Comparison of ENCODE assay signal across 21 mouse cellular contexts in genomic region chr3:59290551-59290950, GRCm38 (mm10). TPM values are rescaled to one million over a fixed set of nuclear protein-coding genes. Genes with fewer than 3 reads are reported as not detected.
DNase-seq lines count a peak whose midpoint lies in the region; ATAC-seq and TF ChIP-seq lines count a peak whose summit lies in the region.
"Had no signal": no experiment of that assay in that cellular context is flagged by ENCODE, and none has a peak within 500 bp of the region (broad histone marks: within the 10 kb centered on the region; RNA-seq: fewer than 3 reads in every experiment).

No protein-coding gene starts in this region.

- H3K4me1 ChIP-seq in kidney, postnatal 0 days (replicated peaks; ENCODE audit: insufficient read depth, low read length): no peaks in the 10 kb centered on the region
- H3K4me1 ChIP-seq: forebrain, embryonic 15.5 days; heart, embryonic 13.5 days; hindbrain, embryonic 13.5 days had no signal

- DNase-seq in kidney, postnatal 0 days (ENCODE audit: low spot score): peak; percentile 28
- DNase-seq in kidney, adult 18-20 months: no peak
- peak; percentile 66 for DNase-seq in adipocyte (ENCODE audit: low spot score)
- DNase-seq in left cerebral cortex, adult 2 months (ENCODE audit: extremely low spot score in 1 of 2, low spot score in 2 of 2): no peak
- no peak for DNase-seq in heart, adult 8-10 months (ENCODE audit: low spot score)
- DNase-seq: adrenal gland, postnatal 14 days; B cell, adult 2 months; cerebellum, adult 11-12 months; cerebellum, adult 9-10 months; cerebellum, postnatal 25 days; gastrocnemius, postnatal 10 days; kidney, adult 11 months had no signal

- intact Hi-C loops in left cerebral cortex, adult 2 months (cut with DNase I): no loop called here

- no peaks in the 10 kb centered on the region for H3K36me3 ChIP-seq in kidney, postnatal 0 days (ENCODE audit: insufficient read depth, low read length)
- H3K36me3 ChIP-seq in C2C12 (ENCODE audit: control insufficient read depth, insufficient read depth): no peaks in the 10 kb centered on the region
- no peaks in the 10 kb centered on the region for H3K36me3 ChIP-seq in myocyte (ENCODE audit: control insufficient read depth, insufficient read depth)
- H3K36me3 ChIP-seq: embryonic facial prominence, embryonic 13.5 days; forebrain, embryonic 15.5 days; heart, embryonic 13.5 days; hindbrain, embryonic 13.5 days had no signal

- H3K79me2 ChIP-seq in C2C12 (ENCODE audit: control insufficient read depth, insufficient read depth) (no peaks in the 10 kb centered on the region), myocyte (ENCODE audit: control insufficient read depth, insufficient read depth) (no peaks in the 10 kb centered on the region)

- TF ChIP-seq POLR2A in myocyte (IDR thresholded peaks at IDR 0.05; ENCODE audit: insufficient read length, low read depth): no peak

- no peak overlapping the region for H3K4me2 ChIP-seq in kidney, postnatal 0 days (ENCODE audit: low read length)
- H3K4me2 ChIP-seq in myocyte (ENCODE audit: low read depth): no peak overlapping the region
- H3K4me2 ChIP-seq: embryonic facial prominence, embryonic 13.5 days; forebrain, embryonic 15.5 days; heart, embryonic 13.5 days; hindbrain, embryonic 13.5 days had no signal

- no peak for TF ChIP-seq CTCF in kidney, postnatal 0 days (IDR thresholded peaks at IDR 0.05; ENCODE audit: low read depth)
- TF ChIP-seq CTCF in C2C12 (IDR thresholded peaks at IDR 0.05; ENCODE audit: control insufficient read depth, insufficient read depth, insufficient read length): no peak
- no peak for TF ChIP-seq CTCF in left cerebral cortex, adult 2 months (IDR thresholded peaks at IDR 0.05)

- H3K27ac ChIP-seq in kidney, postnatal 0 days: no peak overlapping the region
- H3K27ac ChIP-seq in left cerebral cortex, adult 2 months: no peak overlapping the region
- H3K27ac ChIP-seq: embryonic facial prominence, embryonic 13.5 days; forebrain, embryonic 15.5 days; heart, embryonic 13.5 days; hindbrain, embryonic 13.5 days; hindbrain, postnatal 0 days had no signal

- no peak overlapping the region for H3K9ac ChIP-seq in kidney, postnatal 0 days (ENCODE audit: low read depth, low read length)
- H3K9ac ChIP-seq: embryonic facial prominence, embryonic 13.5 days; forebrain, embryonic 15.5 days; heart, embryonic 13.5 days; hindbrain, embryonic 13.5 days had no signal

- H3K4me3 ChIP-seq in kidney, postnatal 0 days (replicated peaks; ENCODE audit: low read depth, low read length): no peak overlapping the region
- H3K4me3 ChIP-seq in C2C12 (ENCODE audit: insufficient read depth, poor library complexity, severe bottlenecking): no peak overlapping the region
- H3K4me3 ChIP-seq in myocyte: no peak overlapping the region
- no peak overlapping the region for H3K4me3 ChIP-seq in left cerebral cortex, adult 2 months
- H3K4me3 ChIP-seq: embryonic facial prominence, embryonic 13.5 days; forebrain, embryonic 15.5 days; heart, embryonic 13.5 days; hindbrain, embryonic 13.5 days had no signal

- H3K79me3 ChIP-seq in C2C12 (ENCODE audit: low read depth): no peaks in the 10 kb centered on the region

- H3K27me3 ChIP-seq in kidney, postnatal 0 days (ENCODE audit: insufficient read depth, low read length): no peaks in the 10 kb centered on the region
- H3K27me3 ChIP-seq in C2C12 (ENCODE audit: control insufficient read depth, insufficient read depth, insufficient read length) (no peaks in the 10 kb centered on the region), myocyte (ENCODE audit: control insufficient read depth, insufficient read depth, insufficient read length) (no peaks in the 10 kb centered on the region)
- H3K27me3 ChIP-seq: embryonic facial prominence, embryonic 13.5 days; forebrain, embryonic 15.5 days; heart, embryonic 13.5 days; hindbrain, embryonic 13.5 days had no signal

- H3K9me3 ChIP-seq in kidney, postnatal 0 days (replicated peaks; ENCODE audit: low read length): no peaks in the 10 kb centered on the region
- H3K9me3 ChIP-seq: embryonic facial prominence, embryonic 13.5 days; forebrain, embryonic 15.5 days; heart, embryonic 13.5 days; hindbrain, embryonic 13.5 days had no signal

- WGBS in kidney, postnatal 0 days: 39% methylated on average over 2 of the region's 2 CpGs

- no peak for ATAC-seq in kidney, postnatal 0 days (replicated peaks; ENCODE audit: low FRiP score, low read depth)
- ATAC-seq: forebrain, embryonic 15.5 days; hindbrain, postnatal 0 days had no signal

- H3ac ChIP-seq in C2C12 (ENCODE audit: control insufficient read depth, insufficient read length, low read depth) (no peak overlapping the region), myocyte (ENCODE audit: control insufficient read depth, insufficient read length) (no peak overlapping the region)

TF ChIP-seq in C2C12, 6 proteins besides CTCF, POLR2A, EP300 and RAD21:
- peak; percentile 58 for TF ChIP-seq MAX (IDR thresholded peaks at IDR 0.05)
- peak; percentile 38 for TF ChIP-seq CEBPB (IDR thresholded peaks at IDR 0.05; ENCODE audit: low read depth)
- TF ChIP-seq FOSL1 (IDR thresholded peaks at IDR 0.05; ENCODE audit: insufficient read depth, low read length, poor library complexity, severe bottlenecking): no peak
TF ChIP-seq in C2C12: peak in this region for 2.

TF ChIP-seq in myocyte, 11 proteins besides CTCF, POLR2A, EP300 and RAD21:
- TF ChIP-seq MYOG (IDR thresholded peaks at IDR 0.05; ENCODE audit: control insufficient read depth in 1 of 3, insufficient read depth in 1 of 3, insufficient read length in 2 of 3, low read depth in 2 of 3) (no peak), CEBPB (IDR thresholded peaks at IDR 0.05; ENCODE audit: insufficient read depth, poor library complexity, severe bottlenecking) (0 out of 2 replicates have a peak, but pooled peaks have one; percentile 39)

RNA-seq across cellular contexts. Expression of gene P2ry12, which starts 27.9 kb away (rescaled TPM):
- 1.2 and 1.6 TPM in 2 replicates for polyA plus RNA-seq in kidney, postnatal 0 days (2015; fragmentation: Nextera tagmentation; extraction: Ambion mirVana)
- polyA plus RNA-seq in C2C12 (2012; fragmentation: generic; extraction: Trizol) (not detected), myocyte (2012; fragmentation: generic; extraction: Trizol) (not detected)
- 10 to 100 TPM; 34.1 to 35.0 TPM for total RNA-seq in left cerebral cortex, adult 2 months (2021)
- 1 to 10 TPM; 1.2 to 5.1 (median 4.4) TPM for total RNA-seq in heart, adult 8-10 months (2022)
- total RNA-seq: granulocyte monocyte progenitor cell, adult 5-6 weeks; MEL had no signal

RNA-seq across cellular contexts. Expression of gene Igsf10, which starts 53.6 kb away (rescaled TPM):
- polyA plus RNA-seq in kidney, postnatal 0 days (2015; fragmentation: Nextera tagmentation; extraction: Ambion mirVana): 2.3 and 2.5 TPM in 2 replicates
- polyA plus RNA-seq in C2C12 (2012; fragmentation: generic; extraction: Trizol): 0.04 TPM
- polyA plus RNA-seq in myocyte (2012; fragmentation: generic; extraction: Trizol): 0.05 TPM
- total RNA-seq in left cerebral cortex, adult 2 months (2021): 1 to 10 TPM; 1.6 to 2.1 TPM
- 1 to 10 TPM; 1.2 to 1.6 (median 1.4) TPM for total RNA-seq in heart, adult 8-10 months (2022)
- total RNA-seq: granulocyte monocyte progenitor cell, adult 5-6 weeks; MEL had no signal

Comparison
In these comparisons a context has a peak if more than half of its experiments do, and no peak if none do; other contexts are left out.
1. DNase-seq: peak in kidney, postnatal 0 days (single experiment) and adipocyte (single experiment); none in kidney, adult 18-20 months (single experiment), left cerebral cortex, adult 2 months (0 of 2) and heart, adult 8-10 months (single experiment).